Mouse (Mus musculus): ENCODE measurements around the gene 1700024B05Rik. TPM values are rescaled to one million over a fixed set of nuclear protein-coding genes. Genes with fewer than 3 reads are reported as not detected.
"Not testable (repeated sequence)": the region's sequence is repeated elsewhere in the genome, so short reads cannot be mapped to it uniquely, and the experiment has no call there.

The 1700024B05Rik gene
- not detected in 2 replicates for polyA plus RNA-seq (2014; fragmentation: Nextera tagmentation; extraction: Ambion mirVana)

- WGBS, result 75% methylated on average over 1 of the region's 2 CpGs
- not testable (repeated sequence) for H3K4me3 ChIP-seq (ENCODE audit: low read depth, low read length); ATAC-seq (ENCODE audit: insufficient number of reproducible peaks, low FRiP score, low TSS enrichment, low read depth); H3K27ac ChIP-seq (replicated peaks; ENCODE audit: low read depth, low read length); DNase-seq (ENCODE audit: low spot score); H3K4me2 ChIP-seq (ENCODE audit: low read depth, severe bottlenecking); H3K36me3 ChIP-seq (ENCODE audit: control insufficient read depth, insufficient read depth, low read length); H3K4me1 ChIP-seq (ENCODE audit: control insufficient read depth, insufficient read depth, low read length); H3K9me3 ChIP-seq (ENCODE audit: control insufficient read depth, low read length); H3K9ac ChIP-seq (ENCODE audit: low read length); H3K27me3 ChIP-seq (ENCODE audit: control insufficient read depth, insufficient read depth, low read length)
Measured at GRCm38 (mm10) chr14:41943695-41944094, at the start of gene 1700024B05Rik. TSS of gene 1700024B05Rik (plus strand) at chr14:41943995.

- H3K9me3 ChIP-seq (ENCODE audit: control insufficient read depth, low read length); ATAC-seq (ENCODE audit: insufficient number of reproducible peaks, low FRiP score, low TSS enrichment, low read depth): not testable (repeated sequence)
Measured at GRCm38 (mm10) chr14:41907190-41907589, 36.6 kb upstream of the 1700024B05Rik start, which contains the start of gene Gm7980. TSS of gene Gm7980 (minus strand) at chr14:41907290.

GRCm38 (mm10) chr14:41924649-41925048 lies 19.1 kb upstream of the 1700024B05Rik start, which contains the start of gene 1700049E17Rik1:
TSS of gene 1700049E17Rik1 (plus strand) at chr14:41924949.
- H3K4me3 ChIP-seq (ENCODE audit: low read depth, low read length); ATAC-seq (ENCODE audit: insufficient number of reproducible peaks, low FRiP score, low TSS enrichment, low read depth); DNase-seq (ENCODE audit: low spot score); H3K9me3 ChIP-seq (ENCODE audit: control insufficient read depth, low read length); H3K36me3 ChIP-seq (ENCODE audit: control insufficient read depth, insufficient read depth, low read length); H3K27ac ChIP-seq (replicated peaks; ENCODE audit: low read depth, low read length); H3K4me1 ChIP-seq (ENCODE audit: control insufficient read depth, insufficient read depth, low read length); H3K9ac ChIP-seq (ENCODE audit: low read length); H3K4me2 ChIP-seq (ENCODE audit: low read depth, severe bottlenecking); H3K27me3 ChIP-seq (ENCODE audit: control insufficient read depth, insufficient read depth, low read length): not testable (repeated sequence)
- WGBS, result no CpG with 5 or more reads among the region's 1 CpGs

More at GRCm38 (mm10) chr14:41907190-41907589, 36.6 kb upstream of the 1700024B05Rik start, which contains the start of gene Gm7980:
- H3K4me3 ChIP-seq (ENCODE audit: low read depth, low read length); H3K9ac ChIP-seq (ENCODE audit: low read length); H3K4me1 ChIP-seq (ENCODE audit: control insufficient read depth, insufficient read depth, low read length); H3K27me3 ChIP-seq (ENCODE audit: control insufficient read depth, insufficient read depth, low read length); H3K36me3 ChIP-seq (ENCODE audit: control insufficient read depth, insufficient read depth, low read length); DNase-seq (ENCODE audit: low spot score); H3K27ac ChIP-seq (replicated peaks; ENCODE audit: low read depth, low read length); H3K4me2 ChIP-seq (ENCODE audit: low read depth, severe bottlenecking): not testable (repeated sequence)
- WGBS, result no CpG with 5 or more reads among the region's 2 CpGs

- not testable (repeated sequence) for ATAC-seq (ENCODE audit: insufficient number of reproducible peaks, low FRiP score, low TSS enrichment, low read depth); H3K9ac ChIP-seq (ENCODE audit: low read length); H3K27me3 ChIP-seq (ENCODE audit: control insufficient read depth, insufficient read depth, low read length); H3K36me3 ChIP-seq (ENCODE audit: control insufficient read depth, insufficient read depth, low read length); H3K4me1 ChIP-seq (ENCODE audit: control insufficient read depth, insufficient read depth, low read length); H3K27ac ChIP-seq (replicated peaks; ENCODE audit: low read depth, low read length); H3K4me3 ChIP-seq (ENCODE audit: low read depth, low read length); H3K4me2 ChIP-seq (ENCODE audit: low read depth, severe bottlenecking); DNase-seq (ENCODE audit: low spot score); H3K9me3 ChIP-seq (ENCODE audit: control insufficient read depth, low read length)
- WGBS, result 71% methylated on average over 4 of the region's 4 CpGs
Measured at GRCm38 (mm10) chr14:41964095-41964494, 20.3 kb downstream of the 1700024B05Rik start.

DNA sequence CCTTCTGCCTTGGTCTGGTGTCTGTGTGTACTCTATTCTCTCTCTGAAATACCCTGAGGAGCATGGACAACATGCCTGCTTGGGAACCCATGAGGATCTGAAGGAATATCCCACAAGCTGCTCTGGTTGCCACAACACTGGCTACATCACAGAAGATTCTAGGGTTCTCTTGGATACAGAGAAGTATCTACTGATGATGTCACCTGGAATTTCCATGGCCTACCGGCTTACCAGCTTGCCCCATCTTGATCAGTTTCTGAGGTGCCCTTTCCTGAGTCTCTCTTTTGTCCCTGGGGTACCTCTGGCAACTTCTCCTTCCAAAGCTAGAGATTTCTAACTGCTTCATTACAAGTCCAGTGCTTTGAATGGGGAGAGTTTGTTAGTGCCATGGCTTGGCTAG lies 24.0 kb downstream of the 1700024B05Rik start, which contains the start of gene Gm6401:
Gene Gm6401 (minus strand): TSS at position 101 of the 400 bp plus-strand sequence.
- ATAC-seq (ENCODE audit: insufficient number of reproducible peaks, low FRiP score, low TSS enrichment, low read depth); H3K36me3 ChIP-seq (ENCODE audit: control insufficient read depth, insufficient read depth, low read length); H3K27ac ChIP-seq (replicated peaks; ENCODE audit: low read depth, low read length); H3K4me3 ChIP-seq (ENCODE audit: low read depth, low read length); H3K9me3 ChIP-seq (ENCODE audit: control insufficient read depth, low read length); H3K27me3 ChIP-seq (ENCODE audit: control insufficient read depth, insufficient read depth, low read length); DNase-seq (ENCODE audit: low spot score); H3K9ac ChIP-seq (ENCODE audit: low read length); H3K4me2 ChIP-seq (ENCODE audit: low read depth, severe bottlenecking); H3K4me1 ChIP-seq (ENCODE audit: control insufficient read depth, insufficient read depth, low read length): not testable (repeated sequence)
- WGBS, result 90% methylated on average over 1 of the region's 1 CpGs

DNA sequence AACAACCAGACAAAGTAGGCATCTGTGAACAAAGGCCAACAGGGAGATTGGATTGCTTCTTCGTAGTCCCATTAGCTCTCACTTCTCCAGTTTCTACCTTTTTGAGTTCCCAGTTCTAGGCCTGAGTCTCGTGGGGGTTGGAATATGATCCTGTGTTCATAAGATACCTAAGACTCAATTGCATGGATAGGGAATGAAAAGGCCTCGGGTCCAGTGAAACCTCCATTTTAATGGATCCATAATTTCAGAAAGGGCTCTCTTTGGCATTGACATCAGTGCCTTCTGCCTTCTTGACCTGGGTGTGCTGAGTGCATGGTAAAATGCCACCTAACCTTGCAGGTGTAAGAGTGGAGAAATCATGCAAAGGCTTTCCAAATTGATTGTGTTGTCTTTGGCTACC lies 24.8 kb downstream of the 1700024B05Rik start:
- H3K27ac ChIP-seq (replicated peaks; ENCODE audit: low read depth, low read length); H3K9ac ChIP-seq (ENCODE audit: low read length); H3K4me3 ChIP-seq (ENCODE audit: low read depth, low read length); ATAC-seq (ENCODE audit: insufficient number of reproducible peaks, low FRiP score, low TSS enrichment, low read depth); H3K27me3 ChIP-seq (ENCODE audit: control insufficient read depth, insufficient read depth, low read length); H3K36me3 ChIP-seq (ENCODE audit: control insufficient read depth, insufficient read depth, low read length); H3K4me1 ChIP-seq (ENCODE audit: control insufficient read depth, insufficient read depth, low read length); H3K4me2 ChIP-seq (ENCODE audit: low read depth, severe bottlenecking); DNase-seq (ENCODE audit: low spot score); H3K9me3 ChIP-seq (ENCODE audit: control insufficient read depth, low read length): not testable (repeated sequence)
- 71% methylated on average over 3 of the region's 3 CpGs for WGBS

GRCm38 (mm10) chr14:41983225-41983624 lies 39.4 kb downstream of the 1700024B05Rik start, which contains the start of gene Gm3543:
TSS of gene Gm3543 (minus strand) at chr14:41983325.
- H3K9ac ChIP-seq (ENCODE audit: low read length); H3K4me2 ChIP-seq (ENCODE audit: low read depth, severe bottlenecking); H3K27ac ChIP-seq (replicated peaks; ENCODE audit: low read depth, low read length); H3K36me3 ChIP-seq (ENCODE audit: control insufficient read depth, insufficient read depth, low read length); H3K9me3 ChIP-seq (ENCODE audit: control insufficient read depth, low read length); ATAC-seq (ENCODE audit: insufficient number of reproducible peaks, low FRiP score, low TSS enrichment, low read depth); DNase-seq (ENCODE audit: low spot score); H3K27me3 ChIP-seq (ENCODE audit: control insufficient read depth, insufficient read depth, low read length); H3K4me3 ChIP-seq (ENCODE audit: low read depth, low read length); H3K4me1 ChIP-seq (ENCODE audit: control insufficient read depth, insufficient read depth, low read length): not testable (repeated sequence)
- no CpG with 5 or more reads among the region's 1 CpGs for WGBS
